Mouse (Mus musculus) frontal cortex, postnatal 14 days (tissue): ENCODE results near the gene Slc35e3.
"Not testable (repeated sequence)": the region's sequence is repeated elsewhere in the genome, so short reads cannot be mapped to it uniquely, and the experiment has no call there.

Source experiments
- DNase-seq, 2 experiments: peaks; one replicate each; pipeline ENCODE4 v3.0.0; 2022; ENCODE audit warnings: low spot score in 2 of 2

Slc35e3 gene

GRCm38 (mm10) chr10:117762281-117762830 is 16.2 kb upstream of the Slc35e3 start:
- DNase-seq, result no peak

GRCm38 (mm10) chr10:117761551-117761950 is 15.4 kb upstream of the Slc35e3 start:
- DNase-seq, result no peak

- no peak for DNase-seq
Observed at GRCm38 (mm10) chr10:117760831-117761335, 14.7 kb upstream of the Slc35e3 start.

- no peak for DNase-seq
Observed at GRCm38 (mm10) chr10:117759844-117760630, 13.9 kb upstream of the Slc35e3 start.

- no peak for DNase-seq
Observed at GRCm38 (mm10) chr10:117758749-117759727, 12.9 kb upstream of the Slc35e3 start.

GRCm38 (mm10) chr10:117758344-117758743 is 12.2 kb upstream of the Slc35e3 start:
- not testable (repeated sequence) for DNase-seq

GRCm38 (mm10) chr10:117757796-117758342 is 11.7 kb upstream of the Slc35e3 start:
- no peak for DNase-seq

- no peak for DNase-seq
Observed at GRCm38 (mm10) chr10:117757259-117757658, 11.1 kb upstream of the Slc35e3 start.

- DNase-seq, result no peak
Observed at GRCm38 (mm10) chr10:117756784-117757183, 10.6 kb upstream of the Slc35e3 start.

- no peak for DNase-seq
Observed at GRCm38 (mm10) chr10:117755799-117756467, 9.8 kb upstream of the Slc35e3 start.

- DNase-seq, result no peak
Observed at GRCm38 (mm10) chr10:117755086-117755798, 9.1 kb upstream of the Slc35e3 start.

- DNase-seq, result no peak
Observed at GRCm38 (mm10) chr10:117754609-117754940, 8.4 kb upstream of the Slc35e3 start.

GRCm38 (mm10) chr10:117753711-117754608 is 7.8 kb upstream of the Slc35e3 start:
- DNase-seq, result no peak

- no peak for DNase-seq
Observed at GRCm38 (mm10) chr10:117752851-117753647, 6.9 kb upstream of the Slc35e3 start.

- DNase-seq, result no peak
Observed at GRCm38 (mm10) chr10:117752304-117752821, 6.2 kb upstream of the Slc35e3 start.

- DNase-seq, result no peak
Observed at GRCm38 (mm10) chr10:117751744-117752143, 5.6 kb upstream of the Slc35e3 start.

- no peak for DNase-seq
Observed at GRCm38 (mm10) chr10:117751282-117751610, 5.1 kb upstream of the Slc35e3 start.

GRCm38 (mm10) chr10:117750529-117751281 is 4.5 kb upstream of the Slc35e3 start:
- no peak for DNase-seq
